Mouse (Mus musculus) intestine, postnatal 0 days (tissue): ENCODE measurements around the gene Vasp. TPM values are rescaled to one million over a fixed set of nuclear protein-coding genes. Genes with fewer than 3 reads are reported as not detected.

Experiments used
- ATAC-seq: fragments of 200-750 bp; cut with Nextera tagmentation; 2 replicates; pipeline ENCODE4 v1.8.0; 2017; ENCODE audit warnings: mild to moderate bottlenecking, moderate TSS enrichment, moderate library complexity
- H3K27ac ChIP-seq: fragments of 300-500 bp; sonication (generic); 2 replicates; pipeline ENCODE4 v1.5.1; 2014; ENCODE audit warnings: mild to moderate bottlenecking, low read depth, low read length, moderate library complexity
- H3K27me3 ChIP-seq: fragments of 300-500 bp; sonication (generic); replicated peaks from 2 replicates; pipeline ENCODE4 v1.6.1; 2014; ENCODE audit warnings: low read length, mixed read lengths; ENCODE audit not compliant: control insufficient read depth, insufficient read depth
- H3K36me3 ChIP-seq: fragments of 300-500 bp; sonication (generic); 2 replicates; pipeline ENCODE4 v1.6.1; 2014; ENCODE audit warnings: mild to moderate bottlenecking, moderate library complexity; ENCODE audit not compliant: control insufficient read depth, insufficient read depth
- H3K4me1 ChIP-seq: fragments of 300-500 bp; sonication (generic); replicated peaks from 2 replicates; pipeline ENCODE4 v1.6.1; 2014; ENCODE audit warnings: antibody characterized with exemption, low read length, mixed read lengths; ENCODE audit not compliant: control insufficient read depth, insufficient read depth
- H3K4me2 ChIP-seq: fragments of 300-500 bp; sonication (generic); replicated peaks from 2 replicates; pipeline ENCODE4 v1.6.1; 2014; ENCODE audit warnings: low read depth, mild to moderate bottlenecking, moderate library complexity
- H3K4me3 ChIP-seq: fragments of 300-500 bp; sonication (generic); 2 replicates; pipeline ENCODE4 v1.5.1; 2014; ENCODE audit warnings: low read depth, low read length
- H3K9ac ChIP-seq: fragments of 300-500 bp; sonication (generic); 2 replicates; pipeline ENCODE4 v1.6.1; 2014; ENCODE audit warnings: mild to moderate bottlenecking, low read depth, low read length
- H3K9me3 ChIP-seq: fragments of 300-500 bp; sonication (generic); 2 replicates; pipeline ENCODE4 v1.6.1; 2016; ENCODE audit warnings: mixed run types; ENCODE audit not compliant: control insufficient read depth
- CTCF ChIP-seq: sonication (generic); IDR thresholded peaks from 2 replicates; pipeline ENCODE4 v1.5.1; 2016; ENCODE audit warnings: low read depth, mild to moderate bottlenecking, control low read depth, antibody characterized with exemption, moderate library complexity
- WGBS: fragments of 180-500 bp; shearing (Covaris S2); extraction: QIAGEN DNeasy Blood & Tissue Kit; methylation state at CpG from one replicate; pipeline ENCODE4 v1.1.7; 2014; 5-methylcytosine and 5-hydroxymethylcytosine counted together
- polyA plus RNA-seq: library from polyadenylated mRNA; unstranded; fragments of >200 nt; fragmentation: Nextera tagmentation; extraction: Ambion mirVana; gene quantifications from 2 replicates; pipeline ENCODE4 v1.2.1, GENCODE M21; 2015

Gene Vasp
- polyA plus RNA-seq, 1 experiment from 2014 or later = 98.5 TPM

DNA sequence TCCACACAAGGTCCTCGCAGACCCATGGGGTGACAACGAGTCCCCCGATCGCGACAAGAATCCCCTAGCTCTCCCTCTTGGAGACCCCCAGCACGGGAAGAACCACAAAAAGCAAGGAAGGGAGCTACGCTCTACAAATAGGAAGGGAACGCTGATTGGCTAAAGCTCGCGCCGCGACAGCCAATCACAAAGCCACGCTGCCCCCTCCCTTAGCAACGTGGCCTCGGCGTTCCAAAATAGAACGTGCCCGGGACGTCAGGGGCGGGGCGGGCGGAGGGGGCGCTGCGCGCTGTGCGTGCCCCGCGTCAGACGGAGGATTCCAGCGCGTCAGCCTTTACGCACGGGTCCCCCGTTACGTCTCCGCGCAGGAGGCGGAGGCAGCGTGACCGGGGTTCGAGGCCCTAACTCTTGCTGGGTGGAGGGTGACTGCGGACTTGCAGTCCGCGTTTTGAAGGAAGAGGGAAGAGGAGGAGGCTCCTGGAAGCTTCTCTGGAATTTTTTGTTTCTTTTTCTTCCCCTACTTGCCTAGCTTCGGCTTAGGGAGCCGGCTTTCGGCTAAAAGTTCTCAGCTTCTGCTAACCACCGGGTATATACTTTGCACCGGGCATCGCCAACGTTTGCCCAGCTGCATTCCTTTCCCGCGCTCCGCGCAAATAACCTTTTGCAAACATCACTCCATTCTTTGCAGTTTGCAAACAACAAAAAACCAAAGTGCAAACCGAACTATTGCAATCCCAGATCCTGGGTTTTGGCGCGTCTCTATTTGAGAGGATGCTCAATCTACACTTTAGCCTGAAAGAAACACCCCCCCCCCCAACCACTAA is 37.0 kb upstream of the Vasp start:
- Histone ChIP-seq H3K9me3 (no peaks in the 10 kb centered on the region), H3K4me1 (no peaks in the 10 kb centered on the region), H3K4me2 (peak overlapping the region; percentile 97), H3K27me3 (peaks cover 37% of the 10 kb centered on the region), H3K4me3 (peak overlapping the region; percentile 71), H3K9ac (peak overlapping the region; percentile 57), H3K27ac (peak overlapping the region; percentile 68), H3K36me3 (no peaks in the 10 kb centered on the region)
- peak; percentile 84 for ATAC-seq
- peak; percentile 65 for TF ChIP-seq CTCF
- under 1% methylated on average over 58 of the region's 58 CpGs for WGBS

DNA sequence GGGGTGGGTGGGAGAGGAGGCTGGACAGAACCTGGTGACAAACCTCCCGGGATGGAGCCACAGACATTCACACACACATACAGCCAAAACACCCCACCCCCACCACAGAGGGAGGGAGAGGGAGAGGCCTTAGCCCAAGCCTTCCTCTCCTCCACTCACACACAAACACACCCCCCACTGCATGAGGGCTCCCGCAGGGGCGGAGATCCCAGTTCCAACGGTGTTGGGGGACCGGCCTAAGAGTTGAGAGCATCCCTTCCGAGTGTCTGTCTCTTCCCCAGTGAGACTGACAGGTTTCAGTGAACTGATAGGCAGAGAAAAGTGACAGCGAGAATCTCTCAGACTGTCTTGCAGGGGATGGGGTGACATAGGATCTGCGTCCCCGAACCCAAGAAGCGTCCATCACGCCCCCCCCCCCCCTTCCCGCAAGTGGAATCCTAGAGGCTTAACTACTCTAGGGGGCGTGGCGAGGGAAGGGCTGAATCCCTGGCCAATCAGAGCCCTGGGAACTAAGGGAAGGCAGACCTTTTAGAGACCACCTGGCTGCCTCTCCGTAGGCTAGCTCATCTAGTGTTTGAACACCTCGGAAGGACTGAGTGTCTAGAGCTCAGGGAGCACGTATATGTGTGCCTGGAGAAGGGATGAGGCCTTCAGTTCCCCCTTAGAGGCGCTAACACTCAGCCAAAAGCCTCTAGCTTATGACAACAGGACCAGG is 36.3 kb upstream of the Vasp start:
- 4% methylated on average over 17 of the region's 18 CpGs for WGBS
- no peak for TF ChIP-seq CTCF
- H3K4me3 ChIP-seq = peak overlapping the region; percentile 71

DNA sequence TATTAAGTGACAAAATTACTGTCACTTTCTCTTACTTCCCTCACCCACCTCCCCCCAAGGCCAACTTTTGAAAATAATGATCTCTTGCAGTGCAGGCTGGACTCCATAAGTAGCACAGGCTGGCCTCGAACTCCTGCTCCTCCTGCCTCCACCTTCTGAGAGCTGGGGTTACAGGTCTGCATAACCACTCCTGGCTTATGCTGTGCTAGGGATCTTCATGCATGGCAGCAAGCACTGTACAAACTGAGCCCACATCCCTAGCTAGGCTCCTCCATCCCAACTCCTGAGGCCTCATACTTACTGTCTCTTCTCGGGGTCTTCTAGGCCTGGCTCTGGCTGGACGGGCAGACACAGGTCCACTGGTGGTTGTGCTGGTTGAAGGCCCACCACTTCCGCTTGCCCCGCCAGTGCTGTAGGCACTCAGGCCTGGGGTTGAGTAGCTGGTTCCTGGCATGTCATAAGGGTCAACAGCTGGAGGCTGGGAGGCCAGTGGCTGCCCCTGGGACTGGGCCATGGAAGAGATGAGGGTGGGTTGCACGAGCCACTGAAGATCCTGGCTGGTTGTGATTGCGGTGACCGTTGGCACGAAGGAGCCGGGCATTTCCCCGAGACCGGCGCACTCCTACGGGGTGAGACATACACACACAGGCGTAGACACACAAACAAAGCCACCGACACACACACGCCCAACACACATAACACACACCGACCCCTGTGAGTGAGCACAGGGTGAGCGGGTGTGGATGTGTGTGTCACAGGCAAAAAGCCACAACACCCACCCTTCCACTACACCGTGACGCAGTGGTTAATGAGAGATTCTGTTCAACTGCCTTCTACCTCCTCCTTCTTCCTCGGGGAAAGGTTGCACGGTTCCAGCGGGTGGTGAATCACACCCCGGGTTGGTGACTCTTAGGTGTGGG is 35.5 kb upstream of the Vasp start:
- ATAC-seq = no peak
- H3K36me3 ChIP-seq = no peaks in the 10 kb centered on the region
- peaks cover 53% of the 10 kb centered on the region for H3K27me3 ChIP-seq
- no peak for TF ChIP-seq CTCF
- no peak overlapping the region for H3K4me3 ChIP-seq
- H3K9me3 ChIP-seq = no peaks in the 10 kb centered on the region
- no peak overlapping the region for H3K27ac ChIP-seq
- 69% methylated on average over 25 of the region's 25 CpGs for WGBS
- no peaks in the 10 kb centered on the region for H3K4me1 ChIP-seq
- H3K9ac ChIP-seq = no peak overlapping the region
- peak overlapping the region; percentile 97; the same call in 1 of the 2 replicates for H3K4me2 ChIP-seq

More for the DNA sequence above, 36.3 kb upstream of the Vasp start:
- Histone ChIP-seq H3K4me1 (no peaks in the 10 kb centered on the region), H3K27ac (peak overlapping the region; percentile 68), H3K27me3 (peaks cover 45% of the 10 kb centered on the region), H3K36me3 (no peaks in the 10 kb centered on the region), H3K9ac (peak overlapping the region; percentile 57), H3K9me3 (no peaks in the 10 kb centered on the region), H3K4me2 (peak overlapping the region; percentile 97)
- peak; percentile 22 for ATAC-seq

DNA sequence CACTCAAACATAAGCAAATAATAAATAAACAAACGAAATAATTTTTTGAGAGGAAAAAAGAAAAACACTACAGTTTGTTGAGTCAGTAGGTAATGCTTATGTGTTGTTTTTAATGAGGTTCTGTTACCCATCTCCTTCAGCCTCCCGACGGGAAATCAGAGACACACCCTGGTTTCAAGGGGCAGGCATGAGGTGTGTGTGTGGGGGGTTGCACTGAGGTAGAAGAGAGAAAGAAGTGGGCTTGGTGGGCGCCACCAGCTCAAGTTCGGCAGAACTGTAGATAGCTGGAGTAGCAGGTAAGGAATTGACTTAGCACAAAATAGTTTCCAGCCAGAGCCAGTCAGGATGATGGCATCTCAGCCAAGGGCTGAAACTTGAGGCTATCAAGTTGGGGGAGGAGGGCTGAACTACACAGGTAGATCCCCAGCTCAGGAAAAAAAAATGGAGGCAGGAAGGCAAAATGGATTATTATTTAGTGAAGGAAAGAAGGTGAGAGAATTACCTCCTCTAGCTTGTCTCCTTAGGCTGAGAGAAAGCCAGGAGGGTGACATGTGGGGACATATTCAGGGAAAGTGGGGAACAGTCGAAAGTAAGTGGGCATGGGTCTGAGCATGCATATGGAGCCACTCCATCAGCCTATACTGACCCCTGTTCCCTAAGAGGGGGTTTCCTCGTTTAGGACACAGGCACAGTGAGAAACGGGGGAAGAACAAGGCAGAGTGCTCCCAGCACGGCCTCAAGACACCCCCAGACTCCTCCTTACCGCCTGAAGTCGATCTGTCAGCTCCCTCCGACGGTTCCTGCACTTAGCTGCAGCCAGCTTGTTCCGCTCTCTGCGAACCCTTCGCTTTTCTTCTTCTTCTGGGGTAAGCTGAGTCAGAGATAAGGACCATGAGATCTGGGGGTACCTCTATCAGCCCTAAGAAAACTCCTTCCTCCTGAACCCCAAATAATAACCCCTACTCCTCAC is 34.5 kb upstream of the Vasp start:
- no peak for TF ChIP-seq CTCF
- WGBS = 52% methylated on average over 16 of the region's 16 CpGs
- Histone ChIP-seq H3K4me2 (no peak overlapping the region), H3K36me3 (no peaks in the 10 kb centered on the region), H3K4me3 (no peak overlapping the region), H3K9me3 (no peaks in the 10 kb centered on the region), H3K27ac (no peak overlapping the region), H3K9ac (no peak overlapping the region), H3K27me3 (peaks cover 60% of the 10 kb centered on the region), H3K4me1 (peaks cover 4% of the 10 kb centered on the region)
- no peak for ATAC-seq

DNA sequence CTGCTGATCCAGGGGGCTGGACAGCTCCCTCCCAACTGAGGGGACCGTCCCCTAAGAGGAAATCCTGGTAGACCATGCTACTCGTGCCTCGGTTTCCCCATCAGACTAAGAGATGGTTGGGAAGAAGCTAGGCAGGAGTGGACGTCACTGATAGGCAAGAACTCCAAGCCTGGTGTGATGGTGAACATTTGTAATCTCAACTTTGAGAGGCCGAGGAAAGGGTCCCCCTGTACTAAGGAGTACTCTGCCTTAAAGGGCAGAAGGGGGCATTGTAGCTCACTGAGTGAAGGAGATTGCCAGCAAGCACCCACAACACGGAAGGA is 33.8 kb upstream of the Vasp start:
- Histone ChIP-seq H3K9ac (no peak overlapping the region), H3K27ac (no peak overlapping the region), H3K4me2 (peak overlapping the region; percentile 57; the same call in 1 of the 2 replicates), H3K27me3 (peaks cover 60% of the 10 kb centered on the region), H3K4me1 (peaks cover 4% of the 10 kb centered on the region), H3K36me3 (no peaks in the 10 kb centered on the region), H3K9me3 (no peaks in the 10 kb centered on the region), H3K4me3 (peak overlapping the region; percentile 39; the same call in 1 of the 2 replicates)
- no peak for ATAC-seq
- WGBS = 6% methylated on average over 6 of the region's 6 CpGs
- no peak for TF ChIP-seq CTCF
